Mouse (Mus musculus) heart, adult 11 months (tissue): ENCODE data around the gene Gpr55.

Source experiments
- DNase-seq: peaks from one replicate; pipeline ENCODE4 v3.0.0; 2022

The Gpr55 gene

DNA sequence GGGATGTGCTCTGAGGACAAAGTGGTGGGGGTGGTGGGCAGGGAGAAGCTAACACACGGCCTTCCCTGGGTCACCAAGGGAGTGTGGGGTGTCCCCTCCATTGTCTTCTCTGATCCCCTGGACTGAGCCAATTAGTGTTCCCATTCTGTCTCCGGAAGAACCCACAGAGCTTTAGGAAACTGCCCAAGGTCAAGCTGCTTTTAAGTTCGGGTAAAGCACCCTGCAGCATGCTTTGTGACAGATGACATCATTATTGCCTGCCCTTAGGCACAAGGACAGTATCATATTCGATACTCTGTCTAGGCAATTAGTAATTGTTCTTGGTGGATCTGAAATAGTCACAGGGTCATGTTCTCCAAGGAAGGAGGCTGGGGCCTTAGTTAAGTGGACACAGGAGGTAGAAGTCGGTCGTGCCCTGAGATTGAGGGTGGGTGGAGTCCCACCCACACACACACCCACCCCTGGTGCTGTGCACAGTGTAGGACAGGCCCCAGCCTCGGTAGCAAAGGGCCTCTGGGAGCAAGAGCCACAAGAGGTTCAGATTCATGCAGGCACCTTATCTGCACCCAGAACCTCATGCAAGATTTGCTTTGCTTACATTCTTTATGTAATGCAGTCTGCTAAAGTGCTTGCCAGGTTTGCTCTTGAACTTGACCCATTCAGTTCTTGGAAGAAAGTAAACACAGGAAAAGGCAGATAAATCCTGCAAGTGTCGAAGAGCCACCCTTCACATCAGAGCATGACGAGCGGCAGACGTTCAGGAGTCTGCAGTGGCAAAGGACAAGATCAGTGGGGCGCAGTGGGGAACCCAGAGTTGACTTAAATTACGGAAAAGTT, 51.8 kb downstream of the Gpr55 start:
- DNase-seq, result no peak

- no peak for DNase-seq
These were observed 53.9 kb downstream of the Gpr55 start for GRCm38 (mm10) chr1:85906892-85907291.

DNA sequence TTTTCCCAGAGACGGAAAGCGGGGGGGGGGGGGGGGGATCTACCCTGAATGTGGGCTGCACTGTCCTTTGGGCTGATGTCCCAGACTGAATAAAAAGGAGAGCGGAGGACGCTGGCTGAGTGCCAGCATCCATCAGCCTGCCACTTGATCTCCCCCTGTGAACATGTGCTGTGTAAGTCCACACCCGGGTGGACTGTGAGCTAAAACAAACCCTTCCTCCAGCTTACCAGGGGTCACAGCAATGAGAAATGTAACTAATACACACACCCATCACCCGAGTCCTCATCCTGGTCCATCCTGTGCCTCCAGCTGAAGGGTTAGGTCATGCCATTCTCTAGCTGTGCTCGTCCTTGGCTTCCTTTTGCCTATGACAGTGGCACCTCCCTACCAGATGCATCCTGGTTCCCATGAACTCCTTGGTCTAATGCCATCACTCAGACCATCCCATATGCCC, 58.7 kb downstream of the Gpr55 start:
- peak; percentile 97 for DNase-seq

GRCm38 (mm10) chr1:85901516-85902107, 59.2 kb downstream of the Gpr55 start:
- DNase-seq, result peak; percentile 96

DNA sequence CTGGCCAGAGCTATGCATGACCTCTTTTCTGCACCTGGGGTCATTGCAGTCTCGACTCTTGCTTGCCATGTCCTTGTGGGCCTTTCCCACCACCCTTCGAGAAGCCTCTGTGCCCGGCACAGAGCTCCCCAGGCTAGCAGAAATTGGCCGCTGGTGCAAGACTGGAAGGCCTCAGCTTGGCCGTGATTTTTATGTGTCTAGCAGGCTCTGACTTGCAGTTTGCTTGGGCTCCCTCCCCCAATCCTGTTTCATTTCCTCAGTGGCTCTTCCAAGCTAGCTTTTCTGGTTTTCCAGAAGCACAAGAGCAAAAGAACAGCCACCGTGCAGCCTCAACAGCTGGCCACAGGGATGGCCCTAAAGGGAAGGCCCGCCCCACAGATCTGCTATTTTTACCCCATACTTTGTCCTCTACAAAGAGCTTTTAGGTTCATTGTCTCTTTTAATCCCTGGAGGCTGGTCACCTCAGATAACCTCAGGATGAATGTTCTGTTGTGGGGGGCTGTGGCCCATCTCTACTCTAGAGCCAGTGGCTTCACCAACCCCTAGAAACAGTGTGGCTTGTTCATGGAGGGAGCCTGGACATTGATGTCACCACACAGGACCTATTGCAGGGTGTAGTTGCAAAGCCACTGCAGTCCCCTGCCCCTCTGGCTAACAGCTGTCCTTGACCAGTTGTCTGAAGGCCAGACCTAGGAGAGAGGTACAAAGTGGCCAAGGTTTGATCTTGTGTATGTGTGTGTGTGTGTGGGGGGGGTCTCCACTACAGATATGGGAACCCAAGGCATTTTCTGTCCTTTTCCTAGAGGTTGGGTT, 60.1 kb downstream of the Gpr55 start:
- peak; percentile 95 for DNase-seq

- DNase-seq, result no peak
These were observed 61.4 kb downstream of the Gpr55 start for GRCm38 (mm10) chr1:85899388-85899761.

DNA sequence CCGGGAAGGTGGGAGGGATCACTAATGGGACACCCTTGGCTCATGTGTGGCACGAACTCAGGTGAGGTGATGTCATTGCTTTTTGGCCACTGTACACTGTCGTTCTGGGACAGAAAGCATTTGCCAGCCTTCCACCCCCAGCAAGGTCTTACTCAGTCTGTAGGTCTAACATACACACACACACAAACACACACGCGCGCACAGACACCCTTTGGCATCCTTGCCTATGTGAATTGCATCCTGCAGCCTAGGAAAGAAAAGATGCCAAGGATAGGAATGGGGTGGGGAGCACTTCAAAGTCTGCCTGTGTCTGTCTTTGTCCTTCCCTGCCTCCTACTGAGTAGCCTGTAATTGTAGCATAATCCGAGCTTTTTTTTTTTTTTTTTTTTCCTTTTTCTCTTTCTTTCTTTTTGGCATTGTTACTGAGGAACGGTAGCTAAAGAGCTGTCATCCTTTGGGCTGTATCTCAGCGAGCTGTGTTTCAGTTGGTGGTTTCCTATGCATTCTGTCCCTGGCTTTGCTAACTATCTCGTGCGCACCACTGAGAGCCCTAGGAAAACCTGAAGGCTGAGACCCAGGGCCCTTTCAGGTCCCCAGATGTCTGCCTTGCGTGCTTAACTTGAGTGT, 61.9 kb downstream of the Gpr55 start:
- DNase-seq, result no peak

- DNase-seq, result no peak
These were observed 62.7 kb downstream of the Gpr55 start for GRCm38 (mm10) chr1:85897901-85898760.

DNA sequence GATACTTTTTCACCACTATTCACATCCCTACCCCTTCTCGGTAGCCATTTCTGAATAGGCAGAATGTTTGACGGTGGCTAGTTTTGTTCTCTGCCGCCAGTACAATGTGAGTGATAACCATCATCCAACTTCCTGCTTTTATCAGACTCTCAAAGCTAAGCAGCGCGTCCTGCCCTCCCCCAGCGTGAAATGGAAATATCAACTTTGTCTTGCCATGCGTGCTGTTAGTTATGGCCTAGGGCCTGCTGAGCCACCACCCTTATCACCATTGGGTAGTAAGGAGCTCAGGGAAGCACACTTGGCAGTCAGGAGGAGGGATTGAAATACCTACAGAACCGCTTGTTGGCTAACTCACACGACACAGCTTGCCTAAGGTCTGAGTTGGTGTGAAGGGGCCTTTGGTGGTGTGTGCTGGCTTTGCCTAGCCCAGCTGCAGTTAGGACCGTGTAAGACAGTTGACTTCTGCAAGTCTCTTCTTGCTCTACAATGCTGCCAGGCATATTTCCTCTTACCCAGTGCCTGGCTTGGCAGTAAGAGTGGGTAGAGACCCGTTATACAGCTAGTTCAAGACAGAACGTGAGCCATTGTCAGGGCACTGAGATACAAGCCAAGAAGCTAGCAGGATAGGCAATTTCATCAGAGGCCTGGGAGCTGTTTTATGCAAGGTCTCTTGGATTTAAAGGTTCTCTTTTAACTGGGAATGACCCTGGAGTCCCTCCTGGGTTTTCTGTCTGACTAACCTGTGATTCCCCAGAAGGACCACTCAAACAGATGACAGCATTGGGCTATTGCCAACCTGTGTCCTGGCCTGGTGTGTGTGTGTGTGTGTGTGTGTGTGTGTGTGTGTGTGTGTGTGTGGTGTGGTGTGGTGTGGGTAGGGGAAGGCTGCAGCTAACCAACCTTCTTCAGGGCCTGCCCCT, 63.8 kb downstream of the Gpr55 start:
- DNase-seq, result peak; percentile 95

- no peak for DNase-seq
These were observed 64.7 kb downstream of the Gpr55 start for GRCm38 (mm10) chr1:85896110-85896509.

GRCm38 (mm10) chr1:85895391-85895837, 65.4 kb downstream of the Gpr55 start:
- peak; percentile 99 for DNase-seq

DNA sequence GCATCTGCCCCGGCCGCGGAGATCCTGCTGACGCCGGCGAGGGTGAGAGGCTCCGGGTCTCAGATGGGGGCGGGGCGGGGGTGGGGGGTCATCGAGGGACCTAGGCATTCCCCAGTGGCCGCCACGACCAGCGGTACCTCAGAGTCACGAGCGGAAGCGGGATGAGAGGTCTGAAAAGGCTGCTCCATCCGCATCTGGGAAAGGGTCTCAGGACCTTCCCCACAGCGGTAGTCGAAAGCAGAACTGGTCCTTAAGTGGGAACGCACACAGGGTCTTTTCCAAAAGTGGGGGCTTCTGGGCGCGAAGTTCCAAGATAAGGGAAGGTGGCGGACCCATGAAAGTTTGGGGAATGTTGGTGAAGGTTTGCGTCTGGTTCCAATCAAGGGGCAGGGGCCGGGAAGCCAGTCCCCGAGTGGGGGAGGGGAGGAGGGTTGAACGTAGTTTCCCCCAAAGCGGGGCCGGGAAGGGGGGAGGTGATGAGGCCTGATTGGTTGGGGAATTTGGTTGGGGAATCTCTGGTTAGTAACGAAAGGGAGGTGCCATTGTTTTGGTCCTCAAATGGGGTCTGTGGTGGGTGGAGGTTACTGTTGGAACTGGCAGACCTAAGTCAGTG, 66.0 kb downstream of the Gpr55 start:
- peak; percentile 94 for DNase-seq

DNA sequence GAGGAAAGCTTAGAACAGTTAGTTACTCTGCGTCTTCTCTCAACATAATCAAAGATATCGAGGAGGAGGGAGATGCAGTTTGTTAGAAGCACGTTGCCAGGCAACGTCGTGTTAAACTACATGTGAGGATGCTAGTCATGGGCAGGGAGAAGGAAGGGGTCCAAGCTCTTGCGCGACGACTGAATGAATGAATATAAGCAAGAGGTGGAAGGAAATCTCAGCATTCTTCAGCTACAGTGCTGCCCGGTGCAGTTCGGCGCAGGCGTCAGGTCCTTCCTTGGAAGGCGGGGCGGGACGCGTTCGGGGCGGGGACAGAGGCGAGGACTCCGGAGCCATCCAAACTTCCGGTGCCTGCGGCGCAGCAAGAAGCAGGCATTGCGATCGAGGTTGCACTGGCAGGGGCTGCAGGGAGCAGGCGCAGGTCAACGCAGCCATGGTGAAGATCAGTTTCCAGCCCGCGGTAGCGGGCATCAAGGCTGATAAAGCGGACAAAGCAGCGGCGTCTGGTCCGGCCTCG, 66.5 kb downstream of the Gpr55 start, which contains the start of gene Itm2c:
TSS of gene Itm2c (plus strand) at position 51 of the 517 bp plus-strand sequence.
- DNase-seq, result peak; percentile 99
